Mouse (Mus musculus) limb, embryonic 13.5 days (tissue): ENCODE data around the gene Olfr640. TPM values are rescaled to one million over a fixed set of nuclear protein-coding genes. Genes with fewer than 3 reads are reported as not detected.

Experiments
- ATAC-seq: fragments of 200-750 bp; cut with Nextera tagmentation; 2 replicates; pipeline ENCODE4 v1.8.0; 2017; ENCODE audit warnings: low read depth, moderate number of reproducible peaks, moderate TSS enrichment; ENCODE audit not compliant: low FRiP score
- H3K27ac ChIP-seq: fragments of 300-500 bp; sonication (generic); 2 replicates; pipeline ENCODE4 v1.5.1; 2015; ENCODE audit warnings: inconsistent platforms, mild to moderate bottlenecking, moderate library complexity
- H3K27me3 ChIP-seq: fragments of 300-500 bp; sonication (generic); 2 replicates; pipeline ENCODE4 v1.6.1; 2015; ENCODE audit warnings: mild to moderate bottlenecking, inconsistent platforms
- H3K36me3 ChIP-seq: fragments of 300-500 bp; sonication (generic); 2 replicates; pipeline ENCODE4 v1.6.1; 2015; ENCODE audit warnings: inconsistent platforms, mild to moderate bottlenecking, moderate library complexity
- H3K4me1 ChIP-seq: fragments of 300-500 bp; sonication (generic); 2 replicates; pipeline ENCODE4 v1.6.1; 2015; ENCODE audit warnings: inconsistent platforms
- H3K4me2 ChIP-seq: fragments of 300-500 bp; sonication (generic); replicated peaks from 2 replicates; pipeline ENCODE4 v1.6.1; 2015; ENCODE audit warnings: inconsistent platforms, mild to moderate bottlenecking, moderate library complexity
- H3K4me3 ChIP-seq: fragments of 300-500 bp; sonication (generic); 2 replicates; pipeline ENCODE4 v1.5.1; 2015; ENCODE audit warnings: moderate library complexity, mild to moderate bottlenecking, inconsistent platforms
- H3K9ac ChIP-seq: fragments of 300-500 bp; sonication (generic); 2 replicates; pipeline ENCODE4 v1.6.1; 2015; ENCODE audit warnings: mild to moderate bottlenecking, inconsistent platforms
- H3K9me3 ChIP-seq: fragments of 300-500 bp; sonication (generic); 2 replicates; pipeline ENCODE4 v1.6.1; 2016; ENCODE audit warnings: inconsistent platforms
- WGBS: fragments of 180-500 bp; shearing (Covaris S2); methylation state at CpG from one replicate; pipeline ENCODE4 v1.1.7; 2015; 5-methylcytosine and 5-hydroxymethylcytosine counted together
- polyA plus RNA-seq: library from polyadenylated mRNA; unstranded; fragments of >200 nt; fragmentation: Nextera tagmentation; extraction: Ambion mirVana; gene quantifications from 2 replicates; pipeline ENCODE4 v1.2.1, GENCODE M21; 2015

Gene Olfr640
- polyA plus RNA-seq, 1 experiment from 2014 or later = not detected

- no peaks in the 10 kb centered on the region for H3K27me3 ChIP-seq
- no peak overlapping the region for H3K4me2 ChIP-seq
- ATAC-seq = no peak
- no peak overlapping the region for H3K27ac ChIP-seq
- H3K4me1 ChIP-seq = no peaks in the 10 kb centered on the region
- no peaks in the 10 kb centered on the region for H3K36me3 ChIP-seq
- H3K9me3 ChIP-seq = no peaks in the 10 kb centered on the region
- H3K9ac ChIP-seq = no peak overlapping the region
- 59% methylated on average over 1 of the region's 1 CpGs for WGBS
- no peak overlapping the region for H3K4me3 ChIP-seq
Measured at GRCm38 (mm10) chr7:103971782-103972181, 53.6 kb downstream of the Olfr640 start.

- Histone ChIP-seq H3K4me2 (no peak within 1 kb of the TSS), H3K36me3 (no peaks in the 10 kb centered on the region), H3K27ac (no peak within 1 kb of the TSS), H3K27me3 (no peaks in the 10 kb centered on the region), H3K9me3 (no peaks in the 10 kb centered on the region), H3K4me3 (no peak within 1 kb of the TSS), H3K4me1 (no peaks in the 10 kb centered on the region), H3K9ac (no peak within 1 kb of the TSS)
- ATAC-seq = no peak
- WGBS = 71% methylated on average over 1 of the region's 1 CpGs
Measured at GRCm38 (mm10) chr7:103970852-103971251, 54.5 kb downstream of the Olfr640 start, which contains the start of gene Olfr635. Olfr635 (plus strand) TSS chr7:103971152.

Other genes starting within 250 kb of the Olfr640 start
- not detected in 2 replicates for gene Olfr68, start 245.9 kb downstream of the Olfr640 start, polyA plus RNA-seq
- not detected in 2 replicates for gene Olfr67, start 233.8 kb downstream of the Olfr640 start, polyA plus RNA-seq
- gene Hbb-bt, start 211.6 kb downstream of the Olfr640 start, polyA plus RNA-seq = 1,810 and 1,860 TPM in 2 replicates
- gene Hbb-bs, start 197.5 kb downstream of the Olfr640 start, polyA plus RNA-seq = 3,715 and 3,820 TPM in 2 replicates
- not detected in 2 replicates for gene Hbb-bh2, start 185.1 kb downstream of the Olfr640 start, polyA plus RNA-seq
- gene Hbb-bh1, start 182.4 kb downstream of the Olfr640 start, polyA plus RNA-seq = 61.1 and 82.5 TPM in 2 replicates
- gene Hbb-y, start 172.4 kb downstream of the Olfr640 start, polyA plus RNA-seq = 6,754 and 6,825 TPM in 2 replicates
- gene Olfr66, start 139.3 kb downstream of the Olfr640 start, polyA plus RNA-seq = not detected in 2 replicates
- gene Olfr64, start 131.1 kb downstream of the Olfr640 start, polyA plus RNA-seq = not detected in 2 replicates
- gene Olfr65, start 122.1 kb downstream of the Olfr640 start, polyA plus RNA-seq = not detected in 2 replicates
- not detected in 2 replicates for gene Olfr631, start 96.7 kb downstream of the Olfr640 start, polyA plus RNA-seq
- gene Olfr632, start 91.2 kb downstream of the Olfr640 start, polyA plus RNA-seq = not detected in 2 replicates
- gene Olfr633, start 81.1 kb downstream of the Olfr640 start, polyA plus RNA-seq = not detected in 2 replicates
- gene Olfr635, start 54.4 kb downstream of the Olfr640 start, polyA plus RNA-seq = not detected in 2 replicates
- not detected in 2 replicates for gene Olfr638, start 26.8 kb downstream of the Olfr640 start, polyA plus RNA-seq
- 0.04 TPM in 1 of 2 replicates, not detected in the other for gene Olfr639, start 8.3 kb downstream of the Olfr640 start, polyA plus RNA-seq
- not detected in 2 replicates for gene Olfr641, start 9.9 kb upstream of the Olfr640 start, polyA plus RNA-seq
- not detected in 2 replicates for gene Olfr642, start 27.1 kb upstream of the Olfr640 start, polyA plus RNA-seq
- gene 4930516K23Rik, start 35.9 kb upstream of the Olfr640 start, polyA plus RNA-seq = not detected in 2 replicates
- 0.05 TPM in 1 of 2 replicates, not detected in the other for gene Olfr644, start 46.3 kb upstream of the Olfr640 start, polyA plus RNA-seq
- gene Olfr645, start 59.9 kb upstream of the Olfr640 start, polyA plus RNA-seq = not detected in 2 replicates
- not detected in 2 replicates for gene Olfr646, start 79.3 kb upstream of the Olfr640 start, polyA plus RNA-seq
- not detected in 2 replicates for gene Ubqln5, start 104.3 kb upstream of the Olfr640 start, polyA plus RNA-seq
- gene Olfr643, start 111.8 kb upstream of the Olfr640 start, polyA plus RNA-seq = not detected in 2 replicates
- not detected in 2 replicates for gene Ubqln3, start 117.7 kb upstream of the Olfr640 start, polyA plus RNA-seq
- gene Ubqlnl, start 125.0 kb upstream of the Olfr640 start, polyA plus RNA-seq = not detected in 2 replicates
- gene Olfm5, start 139.3 kb upstream of the Olfr640 start, polyA plus RNA-seq = not detected in 2 replicates
- 0.13 and 0.22 TPM in 2 replicates for gene Olfr648, start 157.8 kb upstream of the Olfr640 start, polyA plus RNA-seq
- gene Olfr649, start 170.4 kb upstream of the Olfr640 start, polyA plus RNA-seq = not detected in 2 replicates
- 1.1 and 1.4 TPM in 2 replicates for gene Trim6, start 193.2 kb upstream of the Olfr640 start, polyA plus RNA-seq
- 1.4 TPM in 2 replicates for gene Trim34a, start 218.9 kb upstream of the Olfr640 start, polyA plus RNA-seq